Mouse (Mus musculus) midbrain, postnatal 0 days (tissue): ENCODE results near the gene Glyr1. TPM values are rescaled to one million over a fixed set of nuclear protein-coding genes. Genes with fewer than 3 reads are reported as not detected.

Experiments used
- ATAC-seq: fragments of 200-750 bp; cut with Nextera tagmentation; 2 replicates; pipeline ENCODE4 v1.8.0; 2017; ENCODE audit warnings: moderate number of reproducible peaks, mild to moderate bottlenecking, moderate TSS enrichment, moderate library complexity; ENCODE audit not compliant: low FRiP score
- DNase-seq: peaks from one replicate; pipeline ENCODE4 v3.0.0-alpha.2; 2015; ENCODE audit warnings: low spot score
- H3K27ac ChIP-seq: fragments of 300-500 bp; sonication (generic); 2 replicates; pipeline ENCODE4 v1.5.1; 2014; ENCODE audit warnings: low read depth, mild to moderate bottlenecking, low read length, mixed read lengths
- H3K27me3 ChIP-seq: fragments of 300-500 bp; sonication (generic); 2 replicates; pipeline ENCODE4 v1.6.1; 2014; ENCODE audit warnings: low read length, control low read depth, mixed read lengths; ENCODE audit not compliant: insufficient read depth
- H3K36me3 ChIP-seq: fragments of 300-500 bp; sonication (generic); 2 replicates; pipeline ENCODE4 v1.6.1; 2014; ENCODE audit warnings: low read length, control low read depth, mixed read lengths; ENCODE audit not compliant: insufficient read depth
- H3K4me1 ChIP-seq: fragments of 300-500 bp; sonication (generic); 2 replicates; pipeline ENCODE4 v1.6.1; 2014; ENCODE audit warnings: mild to moderate bottlenecking, control low read depth, antibody characterized with exemption, low read length, mixed read lengths; ENCODE audit not compliant: insufficient read depth
- H3K4me2 ChIP-seq: fragments of 300-500 bp; sonication (generic); 2 replicates; pipeline ENCODE4 v1.6.1; 2014; ENCODE audit warnings: low read depth, mild to moderate bottlenecking, low read length, mixed read lengths; ENCODE audit not compliant: poor library complexity, severe bottlenecking
- H3K4me3 ChIP-seq: fragments of 300-500 bp; sonication (generic); 2 replicates; pipeline ENCODE4 v1.5.1; 2014; ENCODE audit warnings: low read depth, mild to moderate bottlenecking, low read length, moderate library complexity
- H3K9ac ChIP-seq: fragments of 300-500 bp; sonication (generic); replicated peaks from 2 replicates; pipeline ENCODE4 v1.6.1; 2014; ENCODE audit warnings: mild to moderate bottlenecking, low read length, moderate library complexity, mixed read lengths; ENCODE audit not compliant: poor library complexity, severe bottlenecking
- H3K9me3 ChIP-seq: fragments of 300-500 bp; sonication (generic); 2 replicates; pipeline ENCODE4 v1.6.1; 2016; ENCODE audit warnings: low read length, control low read depth
- CTCF ChIP-seq: IDR thresholded peaks from 2 replicates; pipeline ENCODE4 v1.5.1; 2016; ENCODE audit warnings: antibody characterized with exemption, mild to moderate bottlenecking
- WGBS: fragments of 180-500 bp; shearing (Covaris S2); extraction: QIAGEN DNeasy Blood & Tissue Kit; methylation state at CpG from one replicate; pipeline ENCODE4 v1.1.7; 2014; 5-methylcytosine and 5-hydroxymethylcytosine counted together
- polyA plus RNA-seq: library from polyadenylated mRNA; unstranded; fragments of >200 nt; fragmentation: Nextera tagmentation; extraction: Ambion mirVana; gene quantifications from 2 replicates; pipeline ENCODE4 v1.2.1, GENCODE M21; 2015
- total RNA-seq: library from RNA; depleted of rRNA; stranded (reverse); fragments of >200 nt; gene quantifications from 2 replicates; pipeline ENCODE4 v1.2.3, GENCODE M21; 2014

The Glyr1 gene
- total and polyA plus RNA-seq, 2 experiments from 2014 or later: 146 to 176 TPM

- H3K36me3 ChIP-seq: peaks cover 20% of the 10 kb centered on the region
- H3K27me3 ChIP-seq: no peaks in the 10 kb centered on the region
- WGBS: under 1% methylated on average over 38 of the region's 38 CpGs
- ATAC-seq: peak; percentile 65
- peak overlapping the region; percentile 90 for H3K4me2 ChIP-seq
- peak overlapping the region; percentile 90 for H3K9ac ChIP-seq
- DNase-seq: no peak
- H3K9me3 ChIP-seq: no peaks in the 10 kb centered on the region
- H3K4me3 ChIP-seq: peak overlapping the region; percentile 98
- peak overlapping the region; percentile 97 for H3K27ac ChIP-seq
- H3K4me1 ChIP-seq: peaks cover 7% of the 10 kb centered on the region; the same call in 1 of the 2 replicates
- TF ChIP-seq CTCF: no peak
Measured at GRCm38 (mm10) chr16:5049182-5049773, 385 bp downstream of the Glyr1 start.

DNA sequence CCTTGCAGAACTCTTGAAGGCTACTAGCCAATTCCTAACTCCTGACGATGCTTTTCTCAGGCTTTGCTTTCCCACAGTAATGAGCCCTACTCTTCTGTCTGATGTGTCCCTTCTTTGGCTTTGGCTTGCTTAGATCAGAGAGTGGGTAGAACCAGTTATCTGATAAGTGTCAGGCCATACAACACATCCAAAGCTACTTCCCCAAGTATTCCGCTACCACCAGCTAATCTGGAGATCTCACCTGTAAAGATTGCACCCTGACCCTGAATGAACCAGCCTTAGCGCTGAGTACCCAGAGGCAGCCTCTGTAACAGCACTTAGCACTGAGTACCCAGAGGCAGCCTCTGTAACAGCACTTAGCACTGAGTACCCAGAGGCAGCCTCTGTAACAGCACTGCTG, 4.3 kb downstream of the Glyr1 start:
- Histone ChIP-seq H3K27me3 (no peaks in the 10 kb centered on the region), H3K4me1 (0 out of 2 replicates have a peak, but pooled peaks cover 4% of the 10 kb centered on the region), H3K9ac (no peak overlapping the region), H3K4me3 (no peak overlapping the region), H3K36me3 (peaks cover 34% of the 10 kb centered on the region), H3K9me3 (no peaks in the 10 kb centered on the region), H3K27ac (no peak overlapping the region), H3K4me2 (no peak overlapping the region)
- no peak for TF ChIP-seq CTCF
- 96% methylated on average over 3 of the region's 3 CpGs for WGBS
- no peak for DNase-seq
- no peak for ATAC-seq

GRCm38 (mm10) chr16:5036649-5037234, 12.9 kb downstream of the Glyr1 start:
- Histone ChIP-seq H3K36me3 (peaks cover 67% of the 10 kb centered on the region), H3K9me3 (no peaks in the 10 kb centered on the region), H3K27ac (no peak overlapping the region), H3K4me3 (no peak overlapping the region), H3K27me3 (no peaks in the 10 kb centered on the region), H3K4me2 (no peak overlapping the region), H3K4me1 (no peaks in the 10 kb centered on the region), H3K9ac (no peak overlapping the region)
- DNase-seq: no peak
- 87% methylated on average over 5 of the region's 5 CpGs for WGBS
- no peak for TF ChIP-seq CTCF
- no peak for ATAC-seq

DNA sequence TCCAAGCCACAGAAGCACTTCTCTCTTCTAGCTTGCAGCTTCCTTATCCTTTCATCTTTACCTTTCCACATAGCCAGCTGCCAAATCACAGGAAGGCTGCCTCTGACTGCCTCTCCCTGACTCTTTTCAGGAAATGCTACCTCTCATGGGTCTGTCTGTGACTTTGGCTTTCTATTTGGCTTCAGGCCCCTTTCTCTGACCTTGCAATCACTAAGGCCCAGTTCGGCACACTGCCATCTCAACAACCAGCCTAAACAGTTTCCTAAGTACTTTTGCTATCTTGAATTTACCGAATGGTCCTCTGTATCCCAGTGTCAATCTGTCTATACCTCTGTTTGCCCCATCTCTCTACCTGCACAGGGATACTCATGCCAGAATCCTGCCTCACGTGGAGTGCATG, 14.1 kb downstream of the Glyr1 start:
- no peak for TF ChIP-seq CTCF
- H3K36me3 ChIP-seq: peaks cover 77% of the 10 kb centered on the region
- no peaks in the 10 kb centered on the region for H3K27me3 ChIP-seq
- H3K27ac ChIP-seq: no peak overlapping the region
- H3K4me1 ChIP-seq: no peaks in the 10 kb centered on the region
- ATAC-seq (no peak), DNase-seq (no peak)
- H3K9ac ChIP-seq: no peak overlapping the region
- H3K4me3 ChIP-seq: no peak overlapping the region
- H3K9me3 ChIP-seq: no peaks in the 10 kb centered on the region
- 98% methylated on average over 3 of the region's 3 CpGs for WGBS
- H3K4me2 ChIP-seq: no peak overlapping the region

DNA sequence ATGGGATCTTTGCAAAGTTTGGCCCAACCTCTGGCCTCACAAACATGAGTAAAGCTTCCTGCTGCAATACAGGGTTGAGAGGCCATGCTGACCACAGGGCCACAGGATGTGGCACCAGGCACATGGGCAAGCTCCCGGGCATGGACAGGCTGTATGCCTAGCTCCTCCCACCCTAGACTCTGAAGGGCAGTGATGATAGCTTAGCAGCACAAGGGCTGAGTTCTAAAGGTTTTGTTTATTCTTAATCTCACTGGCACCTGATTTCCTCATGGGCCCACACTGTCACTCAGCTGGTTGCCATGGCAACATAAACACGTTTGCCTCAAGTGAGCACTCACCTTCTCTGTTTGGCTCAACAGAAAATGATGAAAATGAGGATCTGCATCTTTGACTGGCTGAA, 19.8 kb downstream of the Glyr1 start:
- ATAC-seq (no peak), DNase-seq (no peak)
- peaks cover 84% of the 10 kb centered on the region for H3K36me3 ChIP-seq
- no peaks in the 10 kb centered on the region for H3K9me3 ChIP-seq
- no peak overlapping the region for H3K4me3 ChIP-seq
- no peaks in the 10 kb centered on the region for H3K27me3 ChIP-seq
- H3K9ac ChIP-seq: no peak overlapping the region
- WGBS: 53% methylated on average over 2 of the region's 2 CpGs
- H3K4me2 ChIP-seq: no peak overlapping the region
- H3K4me1 ChIP-seq: no peaks in the 10 kb centered on the region
- H3K27ac ChIP-seq: no peak overlapping the region
- no peak for TF ChIP-seq CTCF

GRCm38 (mm10) chr16:5024021-5024420, 25.6 kb downstream of the Glyr1 start:
- H3K9ac ChIP-seq: no peak overlapping the region
- ATAC-seq (no peak), DNase-seq (no peak)
- no peak overlapping the region for H3K4me3 ChIP-seq
- 93% methylated on average over 3 of the region's 3 CpGs for WGBS
- peaks cover 84% of the 10 kb centered on the region for H3K36me3 ChIP-seq
- H3K4me1 ChIP-seq: no peaks in the 10 kb centered on the region
- no peak overlapping the region for H3K4me2 ChIP-seq
- TF ChIP-seq CTCF: no peak
- H3K9me3 ChIP-seq: no peaks in the 10 kb centered on the region
- H3K27ac ChIP-seq: no peak overlapping the region
- H3K27me3 ChIP-seq: no peaks in the 10 kb centered on the region
